Mouse (Mus musculus) liver, embryonic 11.5 days (tissue): Measurements from ENCODE around the gene Gstp3. TPM values are rescaled to one million over a fixed set of nuclear protein-coding genes. Genes with fewer than 3 reads are reported as not detected.
"Not testable (repeated sequence)": the region's sequence is repeated elsewhere in the genome, so short reads cannot be mapped to it uniquely, and the experiment has no call there.

Experiments
- ATAC-seq: fragments of 200-750 bp; cut with Nextera tagmentation; replicated peaks from 2 replicates; pipeline ENCODE4 v1.8.0; 2017; ENCODE audit warnings: moderate number of reproducible peaks, mild to moderate bottlenecking, moderate TSS enrichment, moderate library complexity; ENCODE audit not compliant: low FRiP score
- DNase-seq: peaks from one replicate; pipeline ENCODE4 v3.0.0-alpha.2; 2017; ENCODE audit warnings: low spot score
- H3K27ac ChIP-seq: fragments of 300-500 bp; sonication (generic); 2 replicates; pipeline ENCODE4 v1.5.1; 2014; ENCODE audit warnings: mild to moderate bottlenecking, low read depth, low read length, control low read depth
- H3K27me3 ChIP-seq: fragments of 300-500 bp; sonication (generic); replicated peaks from 2 replicates; pipeline ENCODE4 v1.6.1; 2014; ENCODE audit warnings: low read length, mixed read lengths; ENCODE audit not compliant: control insufficient read depth, insufficient read depth
- H3K36me3 ChIP-seq: fragments of 300-500 bp; sonication (generic); 2 replicates; pipeline ENCODE4 v1.6.1; 2014; ENCODE audit warnings: mild to moderate bottlenecking, low read length, moderate library complexity, mixed read lengths; ENCODE audit not compliant: control insufficient read depth, insufficient read depth
- H3K4me1 ChIP-seq: fragments of 300-500 bp; sonication (generic); replicated peaks from 2 replicates; pipeline ENCODE4 v1.6.1; 2014; ENCODE audit warnings: low read length, mixed read lengths; ENCODE audit not compliant: control insufficient read depth, insufficient read depth
- H3K4me2 ChIP-seq: fragments of 300-500 bp; sonication (generic); 2 replicates; pipeline ENCODE4 v1.6.1; 2014; ENCODE audit warnings: mild to moderate bottlenecking, control low read depth, moderate library complexity
- H3K4me3 ChIP-seq: fragments of 300-500 bp; sonication (generic); 2 replicates; pipeline ENCODE4 v1.5.1; 2014; ENCODE audit warnings: low read depth, low read length, control low read depth
- H3K9ac ChIP-seq: fragments of 300-500 bp; sonication (generic); 2 replicates; pipeline ENCODE4 v1.6.1; 2014; ENCODE audit warnings: low read depth, low read length, control low read depth
- H3K9me3 ChIP-seq: fragments of 300-500 bp; sonication (generic); 2 replicates; pipeline ENCODE4 v1.6.1; 2016; ENCODE audit warnings: low read length, inconsistent platforms, mixed read lengths; ENCODE audit not compliant: control insufficient read depth
- WGBS: fragments of 180-500 bp; shearing (Covaris S2); extraction: QIAGEN DNeasy Blood & Tissue Kit; methylation state at CpG from one replicate; pipeline ENCODE4 v1.1.7; 2014; 5-methylcytosine and 5-hydroxymethylcytosine counted together
- polyA plus RNA-seq: library from polyadenylated mRNA; unstranded; fragments of >200 nt; fragmentation: Nextera tagmentation; extraction: Ambion mirVana; gene quantifications from 2 replicates; pipeline ENCODE4 v1.2.1, GENCODE M21; 2014

Gstp3 gene
- polyA plus RNA-seq, 1 experiment from 2014 or later, result 16.7 TPM

DNA sequence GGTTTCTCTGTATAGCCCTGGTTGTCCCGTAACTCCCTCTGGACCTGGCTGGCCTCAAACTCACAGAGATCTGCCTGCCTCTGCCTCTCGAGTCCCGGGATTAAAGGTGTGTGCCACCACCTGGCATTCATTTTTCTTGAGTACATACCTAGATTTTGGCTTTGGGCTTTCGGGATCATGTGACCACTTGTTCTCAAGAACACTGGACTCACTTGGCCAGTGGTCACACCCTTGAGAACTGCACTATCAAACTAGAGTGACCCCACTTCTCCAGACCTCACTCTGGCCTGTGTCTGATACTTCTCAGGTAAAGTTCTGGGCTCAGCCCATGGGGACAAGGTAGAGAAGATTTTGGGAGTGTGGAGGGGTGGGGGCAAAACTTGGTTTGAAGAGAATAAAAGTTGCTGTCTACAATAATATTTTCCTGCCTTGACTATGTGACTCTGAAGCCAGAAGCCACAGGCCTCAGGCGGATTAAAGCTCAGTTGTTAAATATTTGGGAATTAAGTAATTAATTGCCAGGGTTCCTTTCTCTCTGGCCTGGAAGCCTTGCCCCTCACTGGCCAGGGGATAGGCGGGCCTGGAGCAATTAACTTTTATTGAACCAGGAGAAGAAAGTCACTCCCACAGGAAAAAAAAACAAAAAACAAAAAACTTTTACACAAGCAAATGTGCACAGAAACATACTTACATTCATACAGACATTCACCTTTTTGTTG, 13.5 kb upstream of the Gstp3 start:
- Histone ChIP-seq H3K4me1 (0 out of 2 replicates have a peak, but pooled peaks cover 3% of the 10 kb centered on the region), H3K4me3 (no peak overlapping the region), H3K27ac (no peak overlapping the region), H3K4me2 (no peak overlapping the region), H3K9me3 (no peaks in the 10 kb centered on the region), H3K36me3 (no peaks in the 10 kb centered on the region), H3K9ac (no peak overlapping the region), H3K27me3 (no peaks in the 10 kb centered on the region)
- ATAC-seq (no peak), DNase-seq (no peak)
- 77% methylated on average over 6 of the region's 6 CpGs for WGBS

DNA sequence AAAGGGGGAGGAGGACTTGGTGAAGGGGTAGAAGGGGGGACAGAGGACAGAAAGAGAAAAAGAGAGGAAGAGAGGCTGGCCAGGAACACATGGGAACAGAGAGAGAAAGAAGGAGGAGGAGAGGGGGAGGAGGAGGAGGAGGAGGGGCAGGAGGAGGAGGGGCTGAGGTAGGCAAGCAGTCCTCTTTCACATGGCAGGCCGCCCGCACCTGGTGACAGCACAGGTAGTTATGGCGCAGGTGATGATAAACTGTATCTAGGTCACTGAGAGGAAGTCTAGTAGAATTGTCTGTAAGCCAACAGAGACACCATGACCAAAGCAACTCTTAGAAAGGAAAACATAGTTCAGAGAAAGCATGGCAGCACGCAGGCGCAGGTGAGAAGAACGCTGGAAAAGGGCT, 12.0 kb upstream of the Gstp3 start:
- H3K27ac ChIP-seq, result no peak overlapping the region

DNA sequence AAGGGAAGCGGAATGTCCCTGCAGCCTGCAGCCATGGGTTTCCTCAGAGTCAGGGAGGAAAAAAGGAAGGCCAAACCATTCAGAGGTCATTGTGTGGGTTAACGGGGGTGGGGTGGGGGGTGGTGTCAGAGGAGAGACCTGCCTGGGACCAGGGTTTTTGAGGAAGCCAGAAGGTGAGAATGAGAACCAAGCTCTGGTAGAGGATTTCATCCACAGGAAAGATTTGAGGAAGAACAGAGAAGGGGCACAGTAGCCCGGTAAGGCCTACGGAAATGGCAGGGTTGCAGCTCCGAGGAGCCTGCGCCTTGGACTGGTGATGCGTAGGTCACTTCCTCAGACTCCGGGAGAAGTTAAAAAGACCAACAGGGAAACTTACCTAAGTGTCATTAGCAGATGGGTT, 11.4 kb upstream of the Gstp3 start:
- Histone ChIP-seq H3K4me2 (no peak overlapping the region), H3K36me3 (no peaks in the 10 kb centered on the region), H3K27me3 (no peaks in the 10 kb centered on the region), H3K9me3 (no peaks in the 10 kb centered on the region), H3K27ac (peak overlapping the region; percentile 26), H3K4me3 (no peak overlapping the region), H3K4me1 (0 out of 2 replicates have a peak, but pooled peaks cover 3% of the 10 kb centered on the region), H3K9ac (no peak overlapping the region)
- DNase-seq, result no peak
- WGBS, result 47% methylated on average over 8 of the region's 8 CpGs
- no peak for ATAC-seq

More for the DNA sequence above, 12.0 kb upstream of the Gstp3 start:
- no peaks in the 10 kb centered on the region for H3K27me3 ChIP-seq
- H3K36me3 ChIP-seq, result no peaks in the 10 kb centered on the region
- H3K4me1 ChIP-seq, result 0 out of 2 replicates have a peak, but pooled peaks cover 3% of the 10 kb centered on the region
- no peak for DNase-seq
- 94% methylated on average over 6 of the region's 6 CpGs for WGBS
- H3K4me3 ChIP-seq, result no peak overlapping the region
- no peak overlapping the region for H3K4me2 ChIP-seq
- H3K9ac ChIP-seq, result no peak overlapping the region
- H3K9me3 ChIP-seq, result no peaks in the 10 kb centered on the region
- ATAC-seq, result no peak

DNA sequence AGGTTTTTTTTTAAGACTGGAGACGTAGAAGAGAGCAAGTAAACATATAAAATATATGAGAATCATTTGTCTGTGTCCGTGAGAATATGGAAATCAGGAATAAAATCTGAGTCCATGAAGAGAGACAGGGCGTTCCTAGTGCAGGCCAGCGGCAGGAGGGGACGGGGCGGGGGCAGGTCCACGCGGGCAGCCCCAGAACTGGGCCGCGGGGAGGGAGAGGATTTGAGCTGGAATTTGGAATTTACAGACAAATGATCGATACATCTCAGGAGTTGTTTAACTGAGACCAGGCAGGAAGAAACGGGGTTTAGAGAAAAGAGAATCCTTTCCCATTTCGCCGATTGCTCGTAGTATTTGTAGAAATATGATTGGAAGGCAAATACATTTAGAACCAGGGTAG, 10.9 kb upstream of the Gstp3 start:
- Histone ChIP-seq H3K4me2 (no peak overlapping the region), H3K9ac (no peak overlapping the region), H3K9me3 (no peaks in the 10 kb centered on the region), H3K4me3 (no peak overlapping the region), H3K27ac (peak overlapping the region; percentile 26; the same call in 1 of the 2 replicates), H3K27me3 (no peaks in the 10 kb centered on the region), H3K36me3 (no peaks in the 10 kb centered on the region), H3K4me1 (0 out of 2 replicates have a peak, but pooled peaks cover 3% of the 10 kb centered on the region)
- DNase-seq, result no peak
- ATAC-seq, result no peak
- 62% methylated on average over 15 of the region's 15 CpGs for WGBS

DNA sequence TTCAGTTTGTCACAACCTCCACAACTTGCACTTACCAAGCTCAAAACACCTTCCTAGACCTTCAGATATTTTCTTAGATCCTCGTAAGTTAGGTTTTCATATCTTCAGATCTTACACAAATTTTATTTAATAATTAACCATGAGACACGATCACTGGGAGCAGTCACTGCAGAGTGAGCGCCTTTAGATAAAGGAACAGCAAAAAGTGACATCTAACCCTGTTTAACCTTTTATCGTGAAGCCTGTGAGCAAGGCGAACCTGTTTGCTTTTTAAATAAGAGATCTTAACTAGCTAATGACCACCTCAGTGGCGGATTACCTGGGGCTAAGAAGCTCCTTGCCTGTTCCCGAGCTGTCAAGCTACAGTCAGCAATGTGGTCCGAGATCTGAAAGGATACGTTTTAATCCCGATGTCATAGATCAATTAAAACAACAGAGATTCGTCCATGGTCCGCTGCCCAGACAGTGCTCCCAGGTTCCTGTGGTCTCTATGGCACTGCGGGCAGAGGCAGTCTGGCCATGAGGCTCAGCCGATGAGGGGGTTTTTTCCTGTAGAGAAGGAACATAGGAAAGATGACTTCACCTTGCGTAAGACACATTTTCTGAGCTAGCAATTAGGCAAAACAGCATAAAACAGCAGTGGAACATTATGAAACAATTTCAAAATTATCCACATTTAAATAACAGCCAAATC, 9.5 kb upstream of the Gstp3 start:
- no peaks in the 10 kb centered on the region for H3K27me3 ChIP-seq
- 68% methylated on average over 15 of the region's 15 CpGs for WGBS
- H3K27ac ChIP-seq, result peak overlapping the region; percentile 62
- no peaks in the 10 kb centered on the region for H3K9me3 ChIP-seq
- DNase-seq (no peak), ATAC-seq (no peak)
- no peak overlapping the region for H3K4me3 ChIP-seq
- no peak overlapping the region for H3K4me2 ChIP-seq
- no peak overlapping the region for H3K9ac ChIP-seq
- H3K4me1 ChIP-seq, result 0 out of 2 replicates have a peak, but pooled peaks cover 3% of the 10 kb centered on the region
- H3K36me3 ChIP-seq, result no peaks in the 10 kb centered on the region

DNA sequence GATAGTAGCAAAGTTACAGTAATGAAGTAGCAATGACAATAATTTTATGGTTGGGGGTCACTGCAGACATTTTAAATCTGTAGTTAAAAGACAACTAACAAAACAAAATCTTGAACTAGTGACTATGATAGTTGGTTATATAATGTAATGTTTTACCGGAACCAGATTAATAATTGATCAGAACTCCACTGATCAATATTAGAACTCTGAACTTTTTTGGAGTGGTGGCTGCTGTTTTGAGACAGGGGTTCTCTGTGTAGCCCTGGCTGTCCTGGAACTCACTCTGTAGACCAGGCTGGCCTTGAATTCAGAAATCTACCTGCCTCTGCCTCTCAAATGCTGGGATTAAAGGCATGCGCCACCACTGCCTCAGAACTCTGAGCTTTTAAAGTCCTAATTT, 8.9 kb upstream of the Gstp3 start:
- not testable (repeated sequence) for H3K27me3 ChIP-seq, H3K36me3 ChIP-seq, ATAC-seq, H3K9me3 ChIP-seq, H3K4me1 ChIP-seq, DNase-seq, H3K4me3 ChIP-seq, H3K4me2 ChIP-seq, H3K9ac ChIP-seq
- WGBS, result 82% methylated on average over 2 of the region's 2 CpGs
- H3K27ac ChIP-seq, result peak overlapping the region; percentile 62; the same call in 1 of the 2 replicates

DNA sequence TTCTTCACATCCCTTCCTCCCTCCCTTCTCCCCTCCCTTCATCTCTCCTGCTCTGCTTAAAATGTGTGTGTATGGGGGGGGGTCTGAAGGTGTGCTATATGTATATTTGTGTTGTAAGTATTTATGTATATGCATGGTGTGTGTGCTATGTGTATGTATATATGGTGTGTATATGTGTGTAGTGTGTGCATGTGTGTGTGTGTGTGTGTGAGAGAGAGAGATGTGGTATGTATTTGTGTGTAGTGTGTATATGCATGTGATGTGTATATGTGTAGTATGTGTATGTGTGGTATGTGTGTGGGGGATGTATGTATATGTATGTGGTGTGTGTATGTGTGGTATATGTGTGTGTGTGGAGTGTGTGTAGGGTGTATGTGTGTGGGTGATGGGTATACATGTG, 7.5 kb upstream of the Gstp3 start:
- H3K27ac ChIP-seq, result no peak overlapping the region
- no peak for ATAC-seq

DNA sequence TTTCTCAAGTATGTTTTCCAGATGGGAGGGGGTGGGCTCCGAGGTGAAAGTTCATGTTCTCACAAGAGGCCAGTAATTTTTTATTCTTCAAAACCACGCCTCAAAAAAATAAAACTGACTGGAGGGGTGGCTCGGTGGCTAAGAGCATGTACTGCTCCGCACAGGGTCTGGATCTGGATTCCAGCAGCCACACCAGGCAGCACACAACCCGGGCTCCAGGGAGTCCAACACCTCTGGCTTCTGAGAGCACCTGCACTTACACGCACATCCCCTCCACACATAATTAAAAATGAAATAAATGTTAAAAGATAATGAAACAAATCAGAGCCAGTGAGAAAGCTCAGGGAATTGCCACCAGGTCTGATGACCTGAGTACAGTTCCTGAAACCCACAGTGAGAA, 6.9 kb upstream of the Gstp3 start:
- Histone ChIP-seq H3K9me3 (no peaks in the 10 kb centered on the region), H3K4me3 (no peak overlapping the region), H3K4me1 (0 out of 2 replicates have a peak, but pooled peaks cover 3% of the 10 kb centered on the region), H3K9ac (no peak overlapping the region), H3K27me3 (no peaks in the 10 kb centered on the region), H3K27ac (no peak overlapping the region), H3K4me2 (no peak overlapping the region), H3K36me3 (no peaks in the 10 kb centered on the region)
- WGBS, result 70% methylated on average over 6 of the region's 6 CpGs
- ATAC-seq, result no peak
- DNase-seq, result no peak

More for the DNA sequence above, 7.5 kb upstream of the Gstp3 start:
- H3K36me3 ChIP-seq, result no peaks in the 10 kb centered on the region
- DNase-seq, result no peak
- no peaks in the 10 kb centered on the region for H3K9me3 ChIP-seq
- H3K27me3 ChIP-seq, result no peaks in the 10 kb centered on the region
- no peak overlapping the region for H3K4me2 ChIP-seq
- no peak overlapping the region for H3K4me3 ChIP-seq
- H3K9ac ChIP-seq, result no peak overlapping the region
- H3K4me1 ChIP-seq, result 0 out of 2 replicates have a peak, but pooled peaks cover 3% of the 10 kb centered on the region
